Mouse (Mus musculus): ENCODE measurements around the gene Jpt2. TPM values are rescaled to one million over a fixed set of nuclear protein-coding genes. Genes with fewer than 3 reads are reported as not detected.
A peak's percentile ranks its signal among the peaks of the same experiment; 100 is the strongest.

Gene Jpt2
- 8.6 and 10.5 TPM in 2 replicates for polyA plus RNA-seq (2012; rRNA removed)

DNA sequence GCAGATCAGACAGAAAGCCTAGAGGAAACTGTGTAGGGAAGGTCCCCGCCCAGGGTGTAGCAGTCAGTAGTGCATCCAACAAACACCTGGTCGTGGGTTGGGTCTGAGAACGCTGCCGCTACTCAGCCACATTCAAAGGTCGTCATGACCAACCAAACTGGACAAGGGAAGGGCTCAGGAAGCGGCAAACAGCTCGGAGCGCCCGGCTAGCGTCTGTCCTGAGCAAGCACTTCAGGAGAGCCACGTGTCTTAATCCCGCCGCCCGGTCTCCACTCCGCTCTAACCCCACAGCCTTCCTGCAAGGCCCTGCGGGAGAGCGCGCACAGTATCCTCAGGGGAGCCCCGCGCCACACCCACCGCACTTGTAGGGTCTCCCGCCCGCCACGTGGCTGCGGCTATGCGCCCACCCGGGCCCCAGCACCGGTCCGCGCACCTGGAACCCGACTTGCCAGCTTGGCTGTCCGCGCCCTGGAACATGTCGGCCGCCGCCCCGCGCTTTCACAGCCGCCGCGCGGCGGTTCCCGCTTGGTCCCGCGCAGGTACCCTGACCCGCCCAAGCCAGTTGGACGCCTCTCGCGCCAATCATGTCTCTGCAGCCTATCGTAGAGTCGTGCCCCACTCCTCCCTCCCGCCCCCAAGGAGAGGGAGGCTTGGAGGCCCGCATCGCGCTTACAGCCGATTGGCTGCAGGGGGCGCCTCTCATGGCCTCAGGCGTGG, at the start of gene Jpt2:
Jpt2 (minus strand) TSS at position 555 of the 717 bp plus-strand sequence.
- H3K36me3 ChIP-seq (ENCODE audit: control insufficient read depth, insufficient read depth, low read length): peaks cover 16% of the 10 kb centered on the region
- H3K27me3 ChIP-seq (ENCODE audit: control insufficient read depth, insufficient read depth, low read length): no peaks in the 10 kb centered on the region
- TF ChIP-seq CTCF (IDR thresholded peaks at IDR 0.05; ENCODE audit: extremely low read depth, insufficient read depth, insufficient read length, insufficient replicate concordance) (peak; percentile 37; the same call in 1 of the 2 replicates), POLR2A (IDR thresholded peaks at IDR 0.05; ENCODE audit: low read depth, low read length) (no peak)
- DNase-seq (ENCODE audit: low read depth in 1 of 2, low spot score in 2 of 2): peak; percentile 91 to 98
- H3K27ac ChIP-seq (ENCODE audit: insufficient read depth, low read length): peak within 1 kb of the TSS; percentile 73
- peak within 1 kb of the TSS; percentile 85 for H3K4me3 ChIP-seq (ENCODE audit: extremely low read depth, insufficient read depth, insufficient read length)
- WGBS: under 1% methylated on average over 57 of the region's 59 CpGs
- H3K4me1 ChIP-seq (ENCODE audit: control insufficient read depth, insufficient read depth, insufficient read length): no peaks in the 10 kb centered on the region; the same call in 1 of the 2 replicates

DNA sequence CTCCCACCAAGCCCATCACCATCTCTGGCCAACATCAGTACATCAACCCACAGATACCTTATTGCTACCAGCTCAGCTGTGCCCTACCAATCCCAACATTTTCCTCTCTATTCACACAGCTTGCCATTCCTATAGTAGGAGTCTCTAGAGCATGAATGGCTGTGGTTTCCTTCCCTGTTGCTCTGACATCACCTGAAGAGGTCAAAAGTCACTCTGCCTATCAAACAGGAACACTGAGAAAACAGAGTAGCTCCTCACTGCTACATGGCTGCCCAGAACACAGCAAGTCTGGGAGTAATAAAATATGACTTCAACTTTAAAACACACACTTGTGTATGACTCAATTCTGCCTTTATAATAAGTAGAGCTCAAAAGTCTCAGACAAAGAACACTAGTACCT, 47.0 kb upstream of the Jpt2 start:
- no peak overlapping the region for H3K27ac ChIP-seq (ENCODE audit: insufficient read depth, low read length)
- no peak overlapping the region for H3K4me3 ChIP-seq (ENCODE audit: extremely low read depth, insufficient read depth, insufficient read length)
- peaks cover 14% of the 10 kb centered on the region for H3K36me3 ChIP-seq (ENCODE audit: control insufficient read depth, insufficient read depth, low read length)
- DNase-seq (ENCODE audit: low read depth in 1 of 2, low spot score in 2 of 2): no peak
- H3K27me3 ChIP-seq (ENCODE audit: control insufficient read depth, insufficient read depth, low read length): no peaks in the 10 kb centered on the region
- TF ChIP-seq POLR2A (IDR thresholded peaks at IDR 0.05; ENCODE audit: low read depth, low read length): no peak
- H3K4me1 ChIP-seq (ENCODE audit: control insufficient read depth, insufficient read depth, insufficient read length): no peaks in the 10 kb centered on the region

DNA sequence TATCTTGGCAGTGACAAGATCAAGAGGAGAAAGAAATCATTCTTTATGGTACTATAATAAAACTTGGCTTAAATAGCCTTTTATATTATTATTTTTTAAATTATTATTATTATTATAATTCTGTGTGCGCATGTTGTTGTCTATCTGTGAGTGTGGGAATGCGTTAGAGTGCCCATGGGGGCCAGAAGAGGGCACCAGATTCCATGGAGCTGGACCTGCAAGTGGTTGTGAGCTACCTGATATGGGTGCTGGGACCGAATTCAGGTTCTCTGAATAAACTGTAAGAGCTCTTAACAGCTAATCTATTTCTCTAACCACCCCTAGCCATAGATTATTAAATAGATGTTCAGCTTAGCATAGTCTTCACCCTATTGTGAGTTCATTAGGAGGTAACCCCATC, 44.6 kb upstream of the Jpt2 start:
- Histone ChIP-seq H3K4me1 (ENCODE audit: control insufficient read depth, insufficient read depth, insufficient read length) (no peaks in the 10 kb centered on the region), H3K36me3 (ENCODE audit: control insufficient read depth, insufficient read depth, low read length) (peaks cover 9% of the 10 kb centered on the region), H3K27me3 (ENCODE audit: control insufficient read depth, insufficient read depth, low read length) (no peaks in the 10 kb centered on the region), H3K4me3 (ENCODE audit: extremely low read depth, insufficient read depth, insufficient read length) (no peak overlapping the region), H3K27ac (ENCODE audit: insufficient read depth, low read length) (no peak overlapping the region)
- WGBS: 97% methylated on average over 3 of the region's 3 CpGs
- TF ChIP-seq CTCF (IDR thresholded peaks at IDR 0.05; ENCODE audit: extremely low read depth, insufficient read depth, insufficient read length, insufficient replicate concordance): no peak
- TF ChIP-seq POLR2A (IDR thresholded peaks at IDR 0.05; ENCODE audit: low read depth, low read length): no peak
- no peak for DNase-seq (ENCODE audit: low read depth in 1 of 2, low spot score in 2 of 2)

DNA sequence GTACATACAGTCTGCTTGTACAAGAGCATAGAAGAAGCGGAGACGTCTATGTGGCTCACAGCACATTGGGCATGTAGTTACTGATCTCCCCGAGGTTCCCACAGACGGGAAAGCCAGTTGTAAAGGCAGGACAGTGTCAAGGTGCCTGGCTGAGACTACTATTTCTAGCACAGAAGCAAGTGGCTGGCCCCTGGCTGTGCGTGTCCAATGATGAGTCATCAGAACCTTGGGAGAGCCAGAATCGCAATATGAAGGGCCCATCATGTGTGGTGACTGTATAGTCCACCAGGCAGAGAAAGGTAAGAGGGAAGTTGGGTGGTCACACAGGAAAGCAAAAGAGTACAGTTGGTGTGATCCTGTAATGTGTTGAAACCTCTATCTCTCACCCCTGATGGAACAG, 34.2 kb upstream of the Jpt2 start:
- Histone ChIP-seq H3K36me3 (ENCODE audit: control insufficient read depth, insufficient read depth, low read length) (peaks cover 40% of the 10 kb centered on the region), H3K4me3 (ENCODE audit: extremely low read depth, insufficient read depth, insufficient read length) (no peak overlapping the region), H3K27me3 (ENCODE audit: control insufficient read depth, insufficient read depth, low read length) (no peaks in the 10 kb centered on the region), H3K4me1 (ENCODE audit: control insufficient read depth, insufficient read depth, insufficient read length) (no peaks in the 10 kb centered on the region), H3K27ac (ENCODE audit: insufficient read depth, low read length) (no peak overlapping the region)
- WGBS: 95% methylated on average over 6 of the region's 6 CpGs
- TF ChIP-seq POLR2A (IDR thresholded peaks at IDR 0.05; ENCODE audit: low read depth, low read length) (no peak), CTCF (IDR thresholded peaks at IDR 0.05; ENCODE audit: extremely low read depth, insufficient read depth, insufficient read length, insufficient replicate concordance) (no peak)
- no peak for DNase-seq (ENCODE audit: low read depth in 1 of 2, low spot score in 2 of 2)

DNA sequence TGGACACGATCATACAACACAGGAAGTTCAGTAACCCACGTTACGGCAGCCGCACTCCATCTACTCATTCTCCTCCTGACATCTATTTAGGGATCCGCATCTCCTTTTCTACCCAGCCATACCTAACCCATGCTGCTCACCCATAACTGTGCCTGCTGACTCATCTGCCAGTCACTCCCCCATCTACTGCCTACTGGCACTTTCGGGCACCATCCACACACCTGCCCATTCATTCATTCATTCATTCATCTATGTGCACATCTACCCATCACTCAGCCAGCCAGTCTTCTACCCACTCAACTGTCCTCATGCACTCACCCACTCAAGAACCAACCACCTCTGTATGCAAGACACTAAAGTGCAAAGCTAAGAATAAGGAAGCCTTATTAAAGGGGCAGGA, 26.7 kb upstream of the Jpt2 start:
- TF ChIP-seq CTCF (IDR thresholded peaks at IDR 0.05; ENCODE audit: extremely low read depth, insufficient read depth, insufficient read length, insufficient replicate concordance) (no peak), POLR2A (IDR thresholded peaks at IDR 0.05; ENCODE audit: low read depth, low read length) (no peak)
- no peaks in the 10 kb centered on the region for H3K4me1 ChIP-seq (ENCODE audit: control insufficient read depth, insufficient read depth, insufficient read length)
- H3K27me3 ChIP-seq (ENCODE audit: control insufficient read depth, insufficient read depth, low read length): no peaks in the 10 kb centered on the region
- 97% methylated on average over 6 of the region's 6 CpGs for WGBS
- H3K27ac ChIP-seq (ENCODE audit: insufficient read depth, low read length): no peak overlapping the region
- no peak for DNase-seq (ENCODE audit: low read depth in 1 of 2, low spot score in 2 of 2)
- H3K36me3 ChIP-seq (ENCODE audit: control insufficient read depth, insufficient read depth, low read length): peaks cover 49% of the 10 kb centered on the region
- H3K4me3 ChIP-seq (ENCODE audit: extremely low read depth, insufficient read depth, insufficient read length): no peak overlapping the region

DNA sequence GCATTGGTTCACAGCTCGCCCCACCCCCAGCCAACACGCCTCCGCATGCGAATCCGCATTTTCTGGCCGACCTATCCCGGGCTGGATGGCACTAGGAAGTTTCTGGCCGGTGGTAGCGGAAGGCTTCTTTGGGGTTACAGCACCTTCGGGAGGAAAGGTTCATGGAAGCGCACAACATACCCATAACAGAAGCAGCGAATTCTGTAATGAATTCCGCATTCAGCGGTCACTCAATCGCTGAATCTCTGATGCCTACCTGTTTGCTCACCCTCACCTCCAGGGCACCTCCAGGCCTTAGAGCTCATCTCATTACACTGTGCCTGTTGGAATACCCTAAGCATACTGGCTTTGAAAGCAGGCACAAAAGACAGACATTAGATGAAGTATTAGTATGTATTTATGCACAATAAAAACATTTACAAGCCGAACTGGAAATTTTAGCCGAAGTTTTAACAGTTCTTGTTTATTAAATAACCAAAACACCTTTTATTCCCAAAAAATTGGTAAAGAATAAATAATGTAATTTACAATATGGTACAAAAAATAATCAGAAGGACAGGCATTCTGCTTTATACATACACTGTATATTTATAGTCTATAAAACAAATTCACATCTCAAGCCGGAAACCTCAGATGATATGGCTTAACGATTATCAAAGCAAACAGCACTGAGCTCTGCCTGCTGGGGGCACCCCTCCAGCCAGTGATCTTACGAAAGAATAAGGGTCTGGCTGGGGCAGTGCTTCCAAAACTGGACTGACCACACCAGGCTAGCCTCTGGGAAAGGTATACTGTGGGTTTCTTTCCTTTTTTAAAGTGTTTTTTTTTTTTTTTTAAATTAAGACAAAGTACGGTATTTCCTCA, 595 bp upstream of the Jpt2 start:
- DNase-seq (ENCODE audit: low read depth in 1 of 2, low spot score in 2 of 2): no peak
- Histone ChIP-seq H3K27ac (ENCODE audit: insufficient read depth, low read length) (peak overlapping the region; percentile 46), H3K4me3 (ENCODE audit: extremely low read depth, insufficient read depth, insufficient read length) (peak overlapping the region; percentile 85), H3K36me3 (ENCODE audit: control insufficient read depth, insufficient read depth, low read length) (peaks cover 15% of the 10 kb centered on the region), H3K27me3 (ENCODE audit: control insufficient read depth, insufficient read depth, low read length) (no peaks in the 10 kb centered on the region), H3K4me1 (ENCODE audit: control insufficient read depth, insufficient read depth, insufficient read length) (no peaks in the 10 kb centered on the region; the same call in 1 of the 2 replicates)
- WGBS: 11% methylated on average over 21 of the region's 21 CpGs
- TF ChIP-seq CTCF (IDR thresholded peaks at IDR 0.05; ENCODE audit: extremely low read depth, insufficient read depth, insufficient read length, insufficient replicate concordance) (no peak), POLR2A (IDR thresholded peaks at IDR 0.05; ENCODE audit: low read depth, low read length) (no peak)

Measured in spleen, adult 2 months (tissue).